Mouse (Mus musculus) embryonic facial prominence, embryonic 11.5 days (tissue): ENCODE data around the gene Popdc2. TPM values are rescaled to one million over a fixed set of nuclear protein-coding genes. Genes with fewer than 3 reads are reported as not detected.

Source experiments
- ATAC-seq: fragments of 200-750 bp; cut with Nextera tagmentation; replicated peaks from 2 replicates; pipeline ENCODE4 v1.8.0; 2017; ENCODE audit warnings: low read depth; ENCODE audit not compliant: insufficient number of reproducible peaks, low FRiP score, low TSS enrichment
- DNase-seq: peaks from one replicate; pipeline ENCODE4 v3.0.0-alpha.2; 2015; ENCODE audit warnings: low spot score
- H3K27ac ChIP-seq: fragments of 300-500 bp; sonication (generic); replicated peaks from 2 replicates; pipeline ENCODE4 v1.5.1; 2014; ENCODE audit warnings: mild to moderate bottlenecking, low read depth, low read length, control low read depth
- H3K27me3 ChIP-seq: fragments of 300-500 bp; sonication (generic); 2 replicates; pipeline ENCODE4 v1.6.1; 2014; ENCODE audit warnings: mild to moderate bottlenecking, low read length, moderate library complexity, mixed read lengths; ENCODE audit not compliant: control insufficient read depth, insufficient read depth
- H3K36me3 ChIP-seq: fragments of 300-500 bp; sonication (generic); replicated peaks from 2 replicates; pipeline ENCODE4 v1.6.1; 2014; ENCODE audit warnings: low read depth, mild to moderate bottlenecking, low read length, moderate library complexity, mixed read lengths; ENCODE audit not compliant: control insufficient read depth, insufficient read depth
- H3K4me1 ChIP-seq: fragments of 300-500 bp; sonication (generic); 2 replicates; pipeline ENCODE4 v1.6.1; 2014; ENCODE audit warnings: low read length, mixed read lengths; ENCODE audit not compliant: control insufficient read depth, insufficient read depth
- H3K4me2 ChIP-seq: fragments of 300-500 bp; sonication (generic); 2 replicates; pipeline ENCODE4 v1.6.1; 2014; ENCODE audit warnings: low read depth, mild to moderate bottlenecking, control low read depth, low read length, moderate library complexity
- H3K4me3 ChIP-seq: fragments of 300-500 bp; sonication (generic); 2 replicates; pipeline ENCODE4 v1.5.1; 2014; ENCODE audit warnings: low read depth, low read length, control low read depth
- H3K9ac ChIP-seq: fragments of 300-500 bp; sonication (generic); replicated peaks from 2 replicates; pipeline ENCODE4 v1.6.1; 2014; ENCODE audit warnings: mild to moderate bottlenecking, control low read depth, low read length
- H3K9me3 ChIP-seq: fragments of 300-500 bp; sonication (generic); replicated peaks from 2 replicates; pipeline ENCODE4 v1.6.1; 2016; ENCODE audit warnings: mild to moderate bottlenecking, low read length, inconsistent platforms, mixed read lengths; ENCODE audit not compliant: control insufficient read depth
- WGBS: fragments of 180-500 bp; shearing (Covaris S2); extraction: QIAGEN DNeasy Blood & Tissue Kit; methylation state at CpG from one replicate; pipeline ENCODE4 v1.1.7; 2014; 5-methylcytosine and 5-hydroxymethylcytosine counted together
- polyA plus RNA-seq: library from polyadenylated mRNA; unstranded; fragments of >200 nt; fragmentation: Nextera tagmentation; extraction: Ambion mirVana; gene quantifications from 2 replicates; pipeline ENCODE4 v1.2.1, GENCODE M21; 2014

Gene Popdc2
- polyA plus RNA-seq, 1 experiment from 2014 or later, result 1.5 TPM

- ATAC-seq, result no peak
- Histone ChIP-seq H3K27me3 (no peaks in the 10 kb centered on the region), H3K4me2 (no peak overlapping the region), H3K9me3 (no peaks in the 10 kb centered on the region), H3K36me3 (no peaks in the 10 kb centered on the region), H3K9ac (no peak overlapping the region), H3K4me3 (no peak overlapping the region), H3K27ac (no peak overlapping the region), H3K4me1 (no peaks in the 10 kb centered on the region; the same call in 1 of the 2 replicates)
- 89% methylated on average over 3 of the region's 3 CpGs for WGBS
- DNase-seq, result no peak
These were observed 17.9 kb downstream of the Popdc2 start for GRCm38 (mm10) chr16:38379926-38380325.

GRCm38 (mm10) chr16:38383683-38384082 is 21.7 kb downstream of the Popdc2 start:
- ATAC-seq (no peak), DNase-seq (no peak)
- no peaks in the 10 kb centered on the region for H3K9me3 ChIP-seq
- no peak overlapping the region for H3K27ac ChIP-seq
- 81% methylated on average over 2 of the region's 2 CpGs for WGBS
- no peak overlapping the region for H3K9ac ChIP-seq
- no peak overlapping the region for H3K4me2 ChIP-seq
- H3K4me1 ChIP-seq, result no peaks in the 10 kb centered on the region
- no peak overlapping the region for H3K4me3 ChIP-seq
- H3K36me3 ChIP-seq, result no peaks in the 10 kb centered on the region
- H3K27me3 ChIP-seq, result no peaks in the 10 kb centered on the region

GRCm38 (mm10) chr16:38385184-38385634 is 23.2 kb downstream of the Popdc2 start:
- DNase-seq (no peak), ATAC-seq (no peak)
- H3K27ac ChIP-seq, result no peak overlapping the region
- H3K9ac ChIP-seq, result no peak overlapping the region
- no peaks in the 10 kb centered on the region for H3K9me3 ChIP-seq
- H3K4me3 ChIP-seq, result no peak overlapping the region
- no peak overlapping the region for H3K4me2 ChIP-seq
- no peaks in the 10 kb centered on the region for H3K36me3 ChIP-seq
- H3K4me1 ChIP-seq, result no peaks in the 10 kb centered on the region
- WGBS, result 86% methylated on average over 6 of the region's 6 CpGs
- no peaks in the 10 kb centered on the region for H3K27me3 ChIP-seq

GRCm38 (mm10) chr16:38385700-38386099 is 23.7 kb downstream of the Popdc2 start:
- no peaks in the 10 kb centered on the region for H3K27me3 ChIP-seq
- H3K4me3 ChIP-seq, result no peak overlapping the region
- no peaks in the 10 kb centered on the region for H3K9me3 ChIP-seq
- H3K36me3 ChIP-seq, result no peaks in the 10 kb centered on the region
- ATAC-seq, result no peak
- no peaks in the 10 kb centered on the region for H3K4me1 ChIP-seq
- H3K27ac ChIP-seq, result no peak overlapping the region
- H3K4me2 ChIP-seq, result no peak overlapping the region
- H3K9ac ChIP-seq, result no peak overlapping the region
- no peak for DNase-seq
- 90% methylated on average over 4 of the region's 4 CpGs for WGBS

- no peak overlapping the region for H3K4me3 ChIP-seq
- H3K27ac ChIP-seq, result no peak overlapping the region
- H3K36me3 ChIP-seq, result no peaks in the 10 kb centered on the region
- H3K4me1 ChIP-seq, result no peaks in the 10 kb centered on the region
- 89% methylated on average over 6 of the region's 6 CpGs for WGBS
- no peak overlapping the region for H3K4me2 ChIP-seq
- ATAC-seq, result no peak
- H3K9ac ChIP-seq, result no peak overlapping the region
- no peak for DNase-seq
- H3K27me3 ChIP-seq, result no peaks in the 10 kb centered on the region
- no peaks in the 10 kb centered on the region for H3K9me3 ChIP-seq
These were observed 25.4 kb downstream of the Popdc2 start for GRCm38 (mm10) chr16:38387389-38387788.

- H3K9ac ChIP-seq, result no peak overlapping the region
- H3K9me3 ChIP-seq, result no peaks in the 10 kb centered on the region
- no peak overlapping the region for H3K4me2 ChIP-seq
- no peak overlapping the region for H3K4me3 ChIP-seq
- H3K4me1 ChIP-seq, result no peaks in the 10 kb centered on the region
- H3K27ac ChIP-seq, result no peak overlapping the region
- no peak for DNase-seq
- H3K27me3 ChIP-seq, result no peaks in the 10 kb centered on the region
- no peaks in the 10 kb centered on the region for H3K36me3 ChIP-seq
- WGBS, result 76% methylated on average over 6 of the region's 6 CpGs
- ATAC-seq, result no peak
These were observed 26.7 kb downstream of the Popdc2 start for GRCm38 (mm10) chr16:38388757-38389156.

GRCm38 (mm10) chr16:38389284-38389893 is 27.4 kb downstream of the Popdc2 start:
- DNase-seq, result no peak
- Histone ChIP-seq H3K9me3 (no peaks in the 10 kb centered on the region), H3K36me3 (no peaks in the 10 kb centered on the region), H3K4me2 (no peak overlapping the region), H3K27ac (no peak overlapping the region), H3K27me3 (no peaks in the 10 kb centered on the region), H3K4me1 (no peaks in the 10 kb centered on the region), H3K9ac (no peak overlapping the region), H3K4me3 (no peak overlapping the region)
- 83% methylated on average over 8 of the region's 8 CpGs for WGBS
- no peak for ATAC-seq

GRCm38 (mm10) chr16:38390322-38390721 is 28.3 kb downstream of the Popdc2 start:
- no peaks in the 10 kb centered on the region for H3K4me1 ChIP-seq
- no peaks in the 10 kb centered on the region for H3K36me3 ChIP-seq
- DNase-seq (no peak), ATAC-seq (no peak)
- H3K9me3 ChIP-seq, result no peaks in the 10 kb centered on the region
- no peaks in the 10 kb centered on the region for H3K27me3 ChIP-seq
- no peak overlapping the region for H3K9ac ChIP-seq
- H3K4me2 ChIP-seq, result no peak overlapping the region
- H3K4me3 ChIP-seq, result no peak overlapping the region
- no peak overlapping the region for H3K27ac ChIP-seq
- WGBS, result 83% methylated on average over 7 of the region's 7 CpGs
